Mouse (Mus musculus): Measurements from ENCODE around the gene Gm28557. TPM values are rescaled to one million over a fixed set of nuclear protein-coding genes. Genes with fewer than 3 reads are reported as not detected.
"Not testable (repeated sequence)": the region's sequence is repeated elsewhere in the genome, so short reads cannot be mapped to it uniquely, and the experiment has no call there.

The Gm28557 gene
- 1 to 10 TPM; 5.5 to 6.5 TPM for total RNA-seq (2021)
- long read RNA-seq, experiment 1, partial matches to known transcripts = 0 of 2 reads
- long read RNA-seq, experiment 1, other reads (novel, unspliced or antisense) = 0 of 2 reads
- long read RNA-seq, experiment 2, partial matches to known transcripts = 0 of 2 reads
- long read RNA-seq, experiment 2, other reads (novel, unspliced or antisense) = 0 of 2 reads

DNA sequence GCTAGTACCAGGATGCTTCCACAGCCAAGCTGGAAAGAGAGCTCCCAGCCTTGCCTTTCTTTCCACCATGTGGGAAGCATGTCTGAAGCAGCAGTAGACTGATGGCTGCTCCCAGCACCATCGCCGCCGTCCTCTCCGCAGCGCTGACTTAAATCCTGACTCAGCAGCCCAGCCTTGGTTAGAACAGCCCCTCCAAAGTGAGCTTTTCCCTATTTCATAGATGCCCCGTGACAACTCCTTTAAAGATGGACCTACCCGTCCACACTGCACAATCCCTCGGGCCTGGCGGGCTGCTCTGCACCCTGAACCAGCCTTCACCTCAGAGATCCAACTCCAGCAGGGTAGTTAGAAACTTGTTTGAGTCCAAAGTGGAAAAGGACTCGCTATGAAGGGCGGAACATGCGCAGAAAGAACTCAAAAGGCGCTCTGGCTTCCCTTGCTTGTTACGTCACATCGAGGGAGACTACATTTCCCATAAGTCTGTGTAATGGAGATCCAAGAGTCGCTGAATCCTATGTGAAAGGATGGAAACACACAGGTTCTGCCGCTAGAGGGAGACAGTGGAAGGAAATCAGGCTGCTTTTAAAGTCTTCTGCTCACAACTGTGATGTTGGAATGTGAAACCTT lies at the start of gene Gm28557:
Gene Gm28557, minus strand, starts transcription at position 411 of the 627 bp plus-strand sequence.
- DNase-seq (ENCODE audit: low spot score in 2 of 2) = peak; percentile 75 to 80

DNA sequence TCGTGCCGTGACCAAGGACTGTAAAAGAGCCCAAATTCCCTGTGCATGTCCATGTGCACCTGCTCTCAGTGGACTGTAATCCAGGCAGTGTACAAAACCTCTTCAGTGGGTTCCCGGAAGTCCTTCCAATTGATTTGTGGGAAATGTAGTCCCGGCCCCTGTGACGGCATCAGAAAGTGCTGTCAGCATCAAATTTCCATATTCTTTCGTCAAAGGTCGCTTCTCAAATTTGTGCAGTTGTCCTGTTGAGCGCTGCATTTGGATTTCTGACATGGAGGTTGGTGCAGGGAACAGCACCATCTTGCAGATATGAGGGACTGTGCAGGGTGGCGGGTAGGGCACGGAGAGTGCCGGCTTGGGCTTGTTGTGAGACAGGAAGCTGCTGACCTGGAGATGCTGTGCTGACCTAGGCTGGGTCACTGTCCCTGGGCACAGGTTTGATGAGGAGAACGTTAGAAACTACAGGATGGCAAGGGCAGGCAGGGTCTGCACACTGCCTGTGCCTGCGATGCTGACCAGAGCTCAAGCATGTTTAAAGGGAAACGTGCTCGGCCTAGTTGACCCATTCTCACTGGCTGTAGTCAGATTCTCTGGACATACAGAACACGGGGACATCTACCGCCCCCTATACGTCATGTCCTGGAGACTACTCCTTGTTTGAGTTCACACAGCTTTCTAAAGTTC lies 19.8 kb upstream of the Gm28557 start:
- DNase-seq (ENCODE audit: low spot score in 2 of 2) = peak; percentile 72 to 73

DNA sequence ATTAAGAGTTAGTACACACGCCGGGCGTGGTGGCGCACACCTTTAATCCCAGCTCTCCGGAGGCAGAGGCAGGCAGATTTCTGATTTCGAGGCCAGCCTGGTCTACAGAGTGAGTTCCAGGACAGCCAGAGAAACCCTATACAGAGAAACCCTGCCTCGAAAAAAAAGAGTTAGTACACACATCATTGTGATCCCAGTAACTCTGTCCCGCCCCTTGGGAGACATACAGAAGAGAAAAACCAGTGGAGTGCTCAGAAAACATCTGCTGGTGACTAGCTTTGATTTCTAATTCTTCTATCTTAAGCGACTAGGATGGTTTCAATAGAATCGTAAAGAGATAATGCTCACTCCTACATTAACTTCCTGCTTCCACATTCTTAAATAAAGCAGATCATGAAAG lies 19.1 kb upstream of the Gm28557 start:
- DNase-seq (ENCODE audit: low spot score in 2 of 2) = not testable (repeated sequence)

DNA sequence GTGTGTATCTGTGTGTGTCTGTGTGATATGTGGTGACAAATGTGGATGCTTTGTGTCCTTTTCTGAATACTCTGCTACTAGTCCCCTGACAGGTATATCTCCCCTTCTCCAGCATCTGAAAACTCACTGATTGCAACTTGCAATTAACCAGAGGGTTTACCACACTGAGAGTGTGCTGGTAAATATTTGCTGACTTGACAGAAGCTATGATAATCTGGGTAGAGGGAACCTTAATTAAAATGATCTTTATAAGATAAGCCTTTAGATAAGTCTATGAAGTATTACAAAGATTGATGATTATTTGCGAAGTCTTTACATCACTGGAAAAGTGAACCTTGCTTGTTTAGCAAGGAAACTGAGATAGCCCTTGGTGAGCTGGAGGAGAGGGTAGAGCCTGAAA lies 16.1 kb upstream of the Gm28557 start:
- no peak for DNase-seq (ENCODE audit: low spot score in 2 of 2)

DNA sequence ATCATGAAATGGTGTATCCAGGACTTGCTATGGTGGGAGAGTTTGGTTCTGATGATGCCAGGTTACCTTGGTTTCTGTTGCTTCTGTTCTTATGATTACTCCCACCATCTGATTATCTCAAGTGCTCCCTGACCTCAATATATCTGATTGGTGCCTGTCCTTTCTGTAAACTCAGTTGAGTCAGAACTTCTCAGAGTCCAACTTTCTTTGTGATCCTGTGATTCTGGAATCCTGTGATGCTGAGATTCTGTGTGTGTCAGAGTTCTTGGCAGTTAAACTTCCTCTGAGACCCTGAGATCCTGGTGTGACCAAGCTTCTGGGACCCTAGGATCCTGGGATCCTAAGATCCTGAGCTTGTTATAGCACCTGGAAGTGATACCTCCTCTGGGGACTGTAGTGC lies 13.0 kb upstream of the Gm28557 start, which contains the start of gene Zfp759:
Gene Zfp759, plus strand, starts transcription at position 301 of the 400 bp plus-strand sequence.
- not testable (repeated sequence) for DNase-seq (ENCODE audit: low spot score in 2 of 2)

DNA sequence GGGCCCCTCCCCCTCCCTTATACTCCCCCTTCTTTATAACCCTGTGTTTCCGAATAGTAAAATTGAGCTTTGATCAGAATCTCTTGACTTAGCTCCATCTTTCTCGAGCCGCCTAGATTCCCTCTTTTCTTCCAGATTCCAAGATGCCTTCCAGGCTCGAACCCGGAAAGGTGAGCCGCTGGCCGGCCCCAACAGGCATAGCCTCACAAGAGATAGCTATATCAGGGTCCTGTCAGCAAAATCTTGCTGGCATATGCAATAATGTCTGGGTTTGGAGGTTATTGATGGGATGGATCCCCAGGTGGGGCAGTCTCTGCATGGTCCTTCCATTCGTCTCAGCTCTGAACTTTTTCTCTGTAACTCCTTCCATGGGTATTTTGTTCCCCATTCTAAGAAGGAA lies 7.8 kb upstream of the Gm28557 start, which contains the start of gene Rslcan18:
Gene Rslcan18, minus strand, starts transcription at position 101 of the 400 bp plus-strand sequence.
- not testable (repeated sequence) for DNase-seq (ENCODE audit: low spot score in 2 of 2)

DNA sequence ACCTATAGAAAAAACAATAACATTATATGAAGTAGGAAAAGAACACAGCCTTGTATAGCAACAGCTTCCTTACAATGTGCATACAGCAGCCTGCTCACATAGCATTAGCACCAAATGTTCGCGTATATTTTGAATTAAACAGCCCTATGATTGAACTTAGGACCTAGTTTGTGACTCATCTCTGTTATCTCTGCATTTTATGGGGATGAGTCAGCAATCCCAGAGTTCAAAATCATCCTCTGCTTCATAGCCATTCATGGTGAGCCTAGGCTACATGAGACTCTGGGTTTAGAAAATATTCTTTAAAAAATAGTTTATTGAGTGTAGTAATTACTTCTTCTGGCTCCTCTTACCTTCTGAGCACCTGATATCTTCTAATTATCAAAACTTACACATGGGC lies 4.9 kb upstream of the Gm28557 start:
- DNase-seq (ENCODE audit: low spot score in 2 of 2) = no peak

DNA sequence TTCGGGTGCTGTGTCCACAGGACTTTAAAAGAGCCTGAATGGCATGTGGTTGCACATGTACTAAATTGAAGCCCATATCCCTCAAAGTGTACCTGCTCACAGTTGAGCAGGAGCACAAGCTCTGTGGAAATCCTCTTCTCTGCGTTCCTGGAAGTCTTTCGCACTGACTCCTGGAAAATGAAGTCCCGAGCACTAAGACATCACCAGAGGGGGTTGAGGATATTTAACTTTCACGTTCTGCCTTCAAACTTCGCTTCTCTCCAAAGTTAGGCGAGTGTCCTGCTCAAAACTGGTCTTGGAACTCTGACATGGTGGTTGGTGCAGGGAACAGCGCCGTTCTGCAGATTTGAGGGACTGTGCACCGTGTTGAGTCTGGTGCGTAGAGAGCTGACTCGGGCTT lies 3.7 kb upstream of the Gm28557 start:
- DNase-seq (ENCODE audit: low spot score in 2 of 2) = peak in 1 of 2 experiments; percentile 8

DNA sequence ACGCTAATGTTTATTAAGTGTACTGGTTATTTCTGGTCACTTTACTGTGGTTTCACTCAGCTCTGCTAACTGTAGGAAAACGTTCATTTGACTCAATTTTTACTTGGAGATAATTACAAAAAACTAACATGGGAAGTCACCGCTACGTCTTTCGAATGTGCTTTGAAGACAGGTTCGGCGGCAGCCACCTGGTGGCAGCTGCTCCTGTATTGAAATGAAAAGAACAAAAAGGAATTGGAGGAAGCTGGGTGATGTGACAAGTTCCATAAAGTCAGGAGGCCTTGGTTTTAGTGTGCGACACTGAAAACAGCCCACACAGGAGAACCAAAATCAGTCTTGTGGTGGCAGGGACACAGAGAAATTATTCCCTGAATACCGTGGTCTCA lies 410 bp upstream of the Gm28557 start:
- no peak for DNase-seq (ENCODE audit: low spot score in 2 of 2)

DNA sequence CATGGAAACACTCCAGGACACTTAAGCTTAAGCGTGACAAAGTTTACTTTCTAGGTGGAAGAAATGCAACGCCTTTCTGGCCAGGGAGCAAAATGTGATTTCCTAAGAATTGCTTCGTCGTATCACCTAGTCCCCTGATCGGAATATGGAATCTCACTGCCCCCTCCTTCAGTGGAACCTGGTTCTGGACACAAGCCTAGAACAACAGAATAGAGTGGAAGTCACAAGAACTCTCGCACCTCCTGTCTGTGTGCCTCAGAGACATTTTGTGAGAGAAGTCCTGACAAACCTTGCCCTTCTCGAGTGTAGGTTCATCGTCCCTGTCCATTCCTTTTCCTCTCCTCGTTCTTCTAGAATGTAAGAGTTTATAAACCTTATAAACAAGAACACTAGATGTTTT lies 723 bp downstream of the Gm28557 start:
- DNase-seq (ENCODE audit: low spot score in 2 of 2) = no peak

DNA sequence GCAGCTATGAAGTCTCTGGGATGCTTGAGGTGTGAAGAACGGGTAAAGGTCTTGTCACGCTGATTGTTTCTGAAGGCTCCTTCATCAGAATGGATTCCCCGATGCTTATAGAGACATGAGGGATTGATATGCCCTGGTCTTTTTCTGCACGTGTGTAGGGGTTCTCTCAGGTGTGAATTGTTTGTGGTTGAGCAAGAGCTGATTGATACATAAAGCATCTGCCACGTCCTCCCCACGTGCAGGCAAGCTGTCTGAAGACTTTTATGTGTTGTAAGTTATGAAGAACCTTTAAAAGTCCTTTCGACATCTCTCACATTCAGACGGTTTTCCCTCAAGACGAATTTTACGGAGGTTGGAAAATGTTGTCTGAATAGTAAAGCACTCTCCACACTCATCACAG lies 10.5 kb downstream of the Gm28557 start, which contains the start of gene Zfp708:
Gene Zfp708, minus strand, starts transcription at position 101 of the 400 bp plus-strand sequence.
- no peak for DNase-seq (ENCODE audit: low spot score in 2 of 2)

DNA sequence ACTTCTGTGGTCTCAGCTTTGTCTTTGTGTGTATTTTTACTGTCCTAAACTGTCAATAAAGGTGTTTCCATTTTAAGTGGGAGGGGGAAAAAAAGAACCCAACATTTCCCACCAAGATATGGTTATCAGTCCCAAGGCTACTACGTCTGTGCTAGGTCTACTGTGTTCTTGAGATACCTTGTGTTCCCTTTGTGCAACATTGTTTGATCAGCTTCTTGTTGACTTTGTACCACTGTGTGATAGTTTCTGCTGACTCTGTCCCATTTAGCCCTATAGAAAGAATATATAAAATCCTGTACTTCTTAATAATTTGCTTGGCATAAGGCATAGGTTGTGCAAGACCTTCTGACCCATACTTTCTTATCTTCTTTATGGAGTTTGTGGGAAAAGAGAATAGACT lies 18.2 kb downstream of the Gm28557 start:
- DNase-seq (ENCODE audit: low spot score in 2 of 2) = no peak

DNA sequence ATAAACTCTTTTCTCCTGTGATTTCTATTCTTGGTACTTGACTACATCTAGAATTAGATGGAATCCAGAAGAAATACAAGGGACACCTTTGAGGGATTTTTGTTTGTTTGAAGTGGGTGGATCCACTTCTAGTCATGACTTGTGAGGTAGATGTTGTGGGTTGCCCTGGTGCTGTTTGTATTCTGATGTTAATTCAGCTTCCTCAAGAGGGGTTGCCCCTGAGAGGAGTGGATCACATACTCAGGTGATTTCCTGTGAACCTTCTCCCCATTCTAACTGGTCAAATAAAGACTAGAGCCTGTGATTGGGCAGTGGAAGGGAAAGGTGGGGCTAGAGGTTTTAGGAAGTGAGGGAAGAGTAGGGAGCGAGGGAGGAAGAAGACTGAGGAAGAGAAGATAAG lies 26.5 kb downstream of the Gm28557 start:
- no peak for DNase-seq (ENCODE audit: low spot score in 2 of 2)

DNA sequence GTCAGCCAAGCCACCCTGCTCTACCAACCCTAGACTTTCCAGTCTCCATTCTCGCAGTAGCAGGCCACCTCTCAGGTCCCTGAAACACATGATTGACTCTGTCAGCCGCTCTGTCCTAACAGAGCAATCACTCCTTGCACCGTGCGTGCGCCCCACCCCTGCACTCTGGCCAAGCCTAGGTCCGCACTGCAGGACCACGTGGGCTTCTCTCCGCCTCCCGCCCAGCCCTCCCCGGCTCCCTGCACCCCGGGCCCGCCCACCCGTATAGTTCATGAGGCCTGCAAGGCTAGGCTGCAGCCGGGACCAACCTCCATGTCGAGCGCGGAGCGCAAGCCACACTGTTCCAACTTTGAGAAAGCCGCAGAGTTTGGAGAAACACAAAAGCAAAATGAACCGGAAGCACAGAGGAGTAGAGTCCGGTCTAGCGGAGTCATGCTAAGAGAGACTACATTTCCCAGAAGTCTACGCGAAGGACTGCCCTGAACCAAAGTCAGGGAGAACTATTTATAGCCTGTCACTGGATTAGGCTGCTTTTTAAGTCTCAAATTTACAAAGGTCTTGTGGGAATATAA lies 27.2 kb downstream of the Gm28557 start:
- peak; percentile 68 to 69 for DNase-seq (ENCODE audit: low spot score in 2 of 2)

DNA sequence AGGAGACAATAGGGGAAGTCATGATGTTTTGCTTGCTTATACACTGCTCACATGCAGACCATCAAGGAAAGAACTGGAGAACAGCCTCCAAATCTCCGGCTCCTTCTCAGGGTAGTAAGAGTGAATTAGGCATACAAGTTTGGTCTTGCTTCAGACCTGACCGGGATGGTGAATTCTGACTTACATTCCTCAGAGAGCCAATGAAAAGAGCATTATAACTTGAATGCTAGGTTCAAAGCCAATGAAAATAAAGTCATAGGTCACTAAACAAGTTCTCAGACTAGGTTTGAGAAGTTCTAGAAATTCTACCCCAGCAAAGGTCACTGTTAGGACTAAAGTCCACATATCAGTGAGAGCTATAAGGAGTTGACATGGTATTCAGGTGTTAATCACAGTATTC lies 31.2 kb downstream of the Gm28557 start:
- no peak for DNase-seq (ENCODE audit: low spot score in 2 of 2)

DNA sequence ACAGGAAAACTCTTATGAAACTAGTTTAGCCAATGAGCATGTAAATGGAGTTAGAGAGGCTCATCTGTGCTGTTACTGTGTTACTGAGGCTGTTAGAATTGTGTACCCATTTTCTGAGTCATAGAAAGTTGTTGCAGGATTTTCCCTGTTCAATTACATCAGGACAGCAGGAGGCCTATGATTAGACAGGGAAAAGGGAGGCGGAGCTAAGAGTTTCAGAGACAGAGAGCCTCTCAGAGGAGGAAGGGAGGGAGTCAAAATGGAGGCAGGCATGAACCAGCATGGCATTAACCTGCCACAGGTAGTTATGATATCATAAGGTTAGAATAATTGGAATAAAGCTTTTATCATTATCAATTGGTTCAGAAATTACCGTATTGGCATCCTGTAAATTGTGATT lies 35.6 kb downstream of the Gm28557 start:
- no peak for DNase-seq (ENCODE audit: low spot score in 2 of 2)

DNA sequence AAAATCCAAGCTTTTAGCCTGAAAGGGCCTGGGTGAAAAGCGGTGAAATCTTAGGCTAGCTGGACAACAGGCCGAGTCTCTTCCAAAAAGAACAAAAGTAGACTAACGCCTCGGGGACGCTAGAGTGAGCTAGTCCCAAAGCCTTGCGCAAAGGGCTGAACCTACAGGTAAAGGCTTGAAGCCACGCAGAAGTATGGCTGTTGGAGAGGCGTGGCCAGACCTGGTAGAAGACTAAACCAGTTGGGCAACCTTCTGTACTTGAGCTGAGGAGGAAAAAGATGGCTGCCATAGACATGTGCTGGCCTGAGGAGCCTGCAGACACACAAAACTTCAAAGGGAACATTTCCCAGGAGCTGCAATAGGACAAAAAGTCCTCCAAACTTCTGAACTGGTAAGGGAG lies 43.0 kb downstream of the Gm28557 start:
- DNase-seq (ENCODE audit: low spot score in 2 of 2) = no peak

DNA sequence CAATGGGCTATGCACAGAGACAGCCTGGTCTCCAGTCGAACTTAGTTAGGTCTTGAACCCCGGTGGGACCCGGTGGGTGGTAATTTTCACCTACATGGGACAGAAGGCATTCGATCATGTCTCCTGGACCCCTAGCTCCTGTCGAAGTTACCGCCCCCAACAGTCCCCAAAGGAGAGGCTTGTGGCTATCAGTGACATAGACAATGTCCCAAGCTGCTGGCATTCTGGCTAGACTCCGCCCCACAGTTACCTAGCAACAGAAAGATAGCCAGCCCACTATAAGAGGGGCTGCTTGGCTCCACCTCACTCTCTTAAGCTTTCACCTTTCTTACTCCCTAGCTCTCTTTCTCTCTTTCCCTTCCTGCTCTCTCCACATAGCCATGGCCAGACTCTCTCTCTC lies 46.0 kb downstream of the Gm28557 start:
- no peak for DNase-seq (ENCODE audit: low spot score in 2 of 2)

DNA sequence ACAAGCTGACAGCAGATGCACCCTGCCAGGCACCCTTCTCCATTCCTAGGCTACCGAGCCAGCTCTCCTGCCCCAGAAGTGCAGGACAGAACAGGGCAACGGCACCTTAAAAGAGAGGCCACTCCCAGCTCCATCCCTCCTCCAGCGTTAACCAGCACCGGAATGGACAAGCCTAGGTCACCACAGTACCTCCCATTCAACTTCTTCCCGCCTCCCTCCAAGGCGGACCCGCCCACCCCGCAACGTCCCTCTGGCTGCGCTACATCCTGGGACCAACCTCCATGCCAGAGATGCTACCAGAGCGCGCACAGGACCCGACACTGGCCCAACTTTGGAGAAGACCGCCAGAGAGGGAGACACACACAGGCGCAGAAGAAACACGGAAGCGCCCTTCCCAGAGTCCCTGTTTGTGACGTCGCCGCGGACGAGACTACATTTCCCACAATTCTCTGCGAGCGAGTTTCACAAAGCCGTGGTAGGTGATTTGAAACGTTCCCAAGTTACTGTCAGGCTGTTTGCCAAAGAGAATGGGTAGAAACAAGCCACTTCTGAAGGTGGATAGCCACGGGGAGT lies 47.5 kb downstream of the Gm28557 start, which contains the start of gene Zfp712:
Gene Zfp712, minus strand, starts transcription at position 385 of the 573 bp plus-strand sequence.
- DNase-seq (ENCODE audit: low spot score in 2 of 2) = peak; percentile 86 to 87

DNA sequence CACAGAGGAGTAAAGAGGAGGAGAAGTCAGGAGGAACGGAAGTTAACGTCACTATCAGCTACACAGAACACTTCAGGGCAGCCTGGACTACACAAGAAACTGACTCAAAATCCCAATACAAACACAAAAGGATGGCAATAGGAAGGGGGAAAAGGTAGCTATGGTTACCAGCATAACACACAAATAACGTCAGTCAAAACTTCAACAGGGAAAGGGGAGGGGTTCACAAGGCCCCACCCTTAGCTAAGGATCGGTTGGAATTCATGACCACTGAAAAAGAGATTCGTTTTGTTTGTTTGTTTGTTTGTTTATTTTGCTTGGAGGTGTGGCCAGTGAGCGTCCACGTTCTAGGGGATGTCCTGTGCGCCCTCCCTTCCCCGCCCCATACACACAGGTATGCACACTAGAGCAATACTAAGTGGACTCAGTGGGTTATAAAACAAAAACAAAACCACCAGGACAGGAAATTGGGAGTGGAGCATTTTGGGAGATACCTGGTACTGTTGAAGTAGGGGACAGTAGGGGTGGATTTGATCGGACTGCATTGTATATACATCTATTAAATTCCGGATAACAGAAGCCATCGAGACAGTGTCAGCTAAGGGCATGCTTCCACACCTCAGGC lies 48.1 kb downstream of the Gm28557 start:
- no peak for DNase-seq (ENCODE audit: low spot score in 2 of 2)
